Mouse (Mus musculus): ENCODE data around the gene Gm16430. TPM values are rescaled to one million over a fixed set of nuclear protein-coding genes. Genes with fewer than 3 reads are reported as not detected.
"Not testable (repeated sequence)": the region's sequence is repeated elsewhere in the genome, so short reads cannot be mapped to it uniquely, and the experiment has no call there.

Gm16430 gene
- polyA plus RNA-seq (2015; fragmentation: Nextera tagmentation; extraction: Ambion mirVana) = not detected in 2 replicates

DNA sequence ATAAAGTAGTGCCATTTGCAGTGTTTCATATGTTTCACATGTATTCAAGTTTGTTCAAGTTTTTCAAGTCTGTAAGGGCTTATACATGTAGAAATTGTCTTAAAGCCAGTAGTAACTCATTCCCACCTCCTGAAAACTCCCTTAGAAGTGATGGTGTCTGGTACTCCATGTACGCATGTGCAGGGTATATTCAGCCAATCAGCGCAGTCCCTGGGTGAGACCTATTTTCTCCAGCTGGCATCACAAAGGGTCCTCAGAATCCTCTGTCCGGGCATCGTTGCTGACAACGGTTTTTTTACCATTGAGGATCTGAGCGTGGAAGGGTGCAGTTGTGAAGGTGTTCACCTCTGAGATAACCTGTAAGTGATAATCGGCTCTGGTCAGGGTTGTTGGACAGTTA is at the start of gene Gm16430:
Gm16430 (plus strand) TSS at position 301 of the 400 bp plus-strand sequence.
- H3K4me2 ChIP-seq; ATAC-seq (ENCODE audit: extremely low read depth, insufficient number of reproducible peaks, low FRiP score, low TSS enrichment); H3K4me3 ChIP-seq; H3K27me3 ChIP-seq (replicated peaks); H3K4me1 ChIP-seq; H3K36me3 ChIP-seq; H3K9ac ChIP-seq; H3K9me3 ChIP-seq; H3K27ac ChIP-seq (replicated peaks): not testable (repeated sequence)
- no CpG with 5 or more reads among the region's 7 CpGs for WGBS

Other genes with a start within 250 kb of the Gm16430 start
- gene Gm16405, start 91.0 kb upstream of the Gm16430 start, polyA plus RNA-seq (2015; fragmentation: Nextera tagmentation; extraction: Ambion mirVana) = not detected in 2 replicates